Mouse (Mus musculus): Measurements from ENCODE around the gene Hnrnpll.

Hnrnpll gene

GRCm38 (mm10) chr17:80061783-80062619, at the start of gene Hnrnpll:
Hnrnpll (minus strand) TSS chr17:80062334.
- peak; percentile 97 for DNase-seq (ENCODE audit: low read depth, low spot score)

GRCm38 (mm10) chr17:80105348-80105978, 43.3 kb upstream of the Hnrnpll start:
- no peak for DNase-seq (ENCODE audit: low read depth, low spot score)

- no peak for DNase-seq (ENCODE audit: low read depth, low spot score)
Observed at GRCm38 (mm10) chr17:80099823-80100222, 37.7 kb upstream of the Hnrnpll start.

GRCm38 (mm10) chr17:80097221-80097620, 35.1 kb upstream of the Hnrnpll start:
- DNase-seq (ENCODE audit: low read depth, low spot score): no peak

- DNase-seq (ENCODE audit: low read depth, low spot score): no peak
Observed at GRCm38 (mm10) chr17:80096720-80097114, 34.6 kb upstream of the Hnrnpll start.

GRCm38 (mm10) chr17:80096043-80096719, 34.0 kb upstream of the Hnrnpll start:
- peak; percentile 56 for DNase-seq (ENCODE audit: low read depth, low spot score)

GRCm38 (mm10) chr17:80095254-80095899, 33.2 kb upstream of the Hnrnpll start:
- DNase-seq (ENCODE audit: low read depth, low spot score): no peak

GRCm38 (mm10) chr17:80091879-80092549, 29.9 kb upstream of the Hnrnpll start:
- no peak for DNase-seq (ENCODE audit: low read depth, low spot score)

GRCm38 (mm10) chr17:80090551-80090950, 28.4 kb upstream of the Hnrnpll start:
- DNase-seq (ENCODE audit: low read depth, low spot score): no peak

GRCm38 (mm10) chr17:80088168-80088567, 26.0 kb upstream of the Hnrnpll start:
- DNase-seq (ENCODE audit: low read depth, low spot score): no peak

GRCm38 (mm10) chr17:80086591-80086990, 24.5 kb upstream of the Hnrnpll start:
- DNase-seq (ENCODE audit: low read depth, low spot score): no peak

- peak; percentile 33 for DNase-seq (ENCODE audit: low read depth, low spot score)
Observed at GRCm38 (mm10) chr17:80084424-80084823, 22.3 kb upstream of the Hnrnpll start.

- DNase-seq (ENCODE audit: low read depth, low spot score): no peak
Observed at GRCm38 (mm10) chr17:80083223-80083622, 21.1 kb upstream of the Hnrnpll start.

GRCm38 (mm10) chr17:80078726-80079125, 16.6 kb upstream of the Hnrnpll start:
- DNase-seq (ENCODE audit: low read depth, low spot score): peak; percentile 30

GRCm38 (mm10) chr17:80067257-80067656, 5.1 kb upstream of the Hnrnpll start:
- no peak for DNase-seq (ENCODE audit: low read depth, low spot score)

GRCm38 (mm10) chr17:80063840-80064495, 1.8 kb upstream of the Hnrnpll start:
- no peak for DNase-seq (ENCODE audit: low read depth, low spot score)

GRCm38 (mm10) chr17:80063386-80063785, 1.3 kb upstream of the Hnrnpll start:
- DNase-seq (ENCODE audit: low read depth, low spot score): no peak

- DNase-seq (ENCODE audit: low read depth, low spot score): no peak
Observed at GRCm38 (mm10) chr17:80062620-80063010, 481 bp upstream of the Hnrnpll start.

- no peak for DNase-seq (ENCODE audit: low read depth, low spot score)
Observed at GRCm38 (mm10) chr17:80060828-80061782, 1.0 kb downstream of the Hnrnpll start.

GRCm38 (mm10) chr17:80060151-80060550, 2.0 kb downstream of the Hnrnpll start:
- DNase-seq (ENCODE audit: low read depth, low spot score): no peak
